Mouse (Mus musculus) E14TG2a.4 (cell line): Measurements from ENCODE around the gene March10.

Experiments
- CTCF ChIP-seq: conservative IDR thresholded peaks from 2 replicates; pipeline ENCODE4 v1.5.1; 2014; ENCODE audit warnings: low read length
- POU5F1 ChIP-seq: IDR thresholded peaks from 2 replicates; pipeline ENCODE4 v1.6.1; 2014; ENCODE audit warnings: low read length, borderline replicate concordance

DNA sequence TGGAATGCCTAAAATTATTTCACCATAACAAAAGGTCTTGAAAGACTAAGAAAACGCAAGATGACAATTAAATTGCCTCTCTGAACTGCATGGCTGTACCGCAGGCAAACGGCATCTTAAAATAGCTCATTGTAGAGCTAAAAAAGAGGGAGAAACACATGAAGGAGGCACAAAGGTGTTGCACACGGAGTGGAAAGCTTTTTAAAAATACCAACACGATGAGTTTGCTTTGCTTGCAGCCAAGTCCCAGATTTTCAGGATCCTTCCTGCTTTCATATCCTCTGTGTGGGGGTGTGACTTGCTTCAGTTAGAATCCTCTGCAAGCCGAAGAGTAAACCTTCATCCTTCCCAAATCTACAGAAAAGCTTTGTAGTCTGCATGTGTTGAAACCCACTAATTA lies 41.0 kb upstream of the March10 start:
- no peak for TF ChIP-seq CTCF
- no peak for TF ChIP-seq POU5F1
